Mouse (Mus musculus) liver, adult 2 months (tissue): ENCODE data around the gene Mthfd1. TPM values are rescaled to one million over a fixed set of nuclear protein-coding genes. Genes with fewer than 3 reads are reported as not detected.

Experiments used
- DNase-seq: peaks from one replicate; pipeline ENCODE4 v3.0.0-alpha.2; 2011; ENCODE audit warnings: low read depth, low spot score; ENCODE audit errors: extremely low read depth
- H3K27ac ChIP-seq: fragments of 200-500 bp; replicated peaks from 2 replicates; pipeline ENCODE4 v1.5.1; 2012; ENCODE audit warnings: low read depth, mild to moderate bottlenecking, control low read depth, inconsistent platforms, low read length; ENCODE audit not compliant: insufficient read depth
- H3K27me3 ChIP-seq: fragments of 200-500 bp; 2 replicates; pipeline ENCODE4 v1.6.1; 2012; ENCODE audit warnings: mild to moderate bottlenecking, moderate library complexity, low read length, inconsistent platforms; ENCODE audit not compliant: control insufficient read depth, insufficient read depth
- H3K36me3 ChIP-seq: fragments of 200-500 bp; 2 replicates; pipeline ENCODE4 v1.6.1; 2012; ENCODE audit warnings: low read length, inconsistent platforms; ENCODE audit not compliant: control insufficient read depth, insufficient read depth
- H3K4me1 ChIP-seq: fragments of 200-500 bp; 2 replicates; pipeline ENCODE4 v1.6.1; 2011; ENCODE audit warnings: low read length; ENCODE audit not compliant: control insufficient read depth, insufficient read depth
- H3K4me3 ChIP-seq: fragments of 200-500 bp; 2 replicates; pipeline ENCODE4 v1.5.1; 2011; ENCODE audit warnings: low read depth, mild to moderate bottlenecking, control low read depth, low read length, moderate library complexity; ENCODE audit not compliant: insufficient read depth
- H3K79me2 ChIP-seq: fragments of 200-500 bp; 2 replicates; pipeline ENCODE4 v1.6.1; 2012; ENCODE audit warnings: inconsistent platforms, mild to moderate bottlenecking, low read length, moderate library complexity; ENCODE audit not compliant: control insufficient read depth, insufficient read depth
- H3K9ac ChIP-seq: fragments of 200-500 bp; 2 replicates; pipeline ENCODE4 v1.6.1; 2012; ENCODE audit warnings: low read depth, mild to moderate bottlenecking, control low read depth, inconsistent platforms, low read length
- CTCF ChIP-seq: fragments of 200-500 bp; IDR thresholded peaks from 2 replicates; pipeline ENCODE4 v1.5.1; 2011; ENCODE audit warnings: low read depth, low read length, control low read depth
- POLR2A ChIP-seq: fragments of 200-500 bp; IDR thresholded peaks from 2 replicates; pipeline ENCODE4 v1.6.1; 2011; ENCODE audit warnings: low read length, control low read depth; ENCODE audit not compliant: insufficient read depth; ENCODE audit errors: extremely low read depth
- WGBS: fragments of 180-500 bp; shearing (Covaris S2); methylation state at CpG from one replicate; pipeline ENCODE4 v1.1.7; 2018; 5-methylcytosine and 5-hydroxymethylcytosine counted together
- polyA plus RNA-seq: library from polyadenylated mRNA; depleted of rRNA; stranded (reverse); fragments of >200 nt; gene quantifications from 2 replicates; pipeline ENCODE4 v1.2.3, GENCODE M21; 2012
- total RNA-seq: library from RNA; depleted of rRNA; stranded (reverse); fragments of >200 nt; gene quantifications from 2 replicates; pipeline ENCODE4 v1.2.3, GENCODE M21; 2014

Mthfd1 gene
- total and polyA plus RNA-seq, 2 experiments: 112 to 188 TPM

DNA sequence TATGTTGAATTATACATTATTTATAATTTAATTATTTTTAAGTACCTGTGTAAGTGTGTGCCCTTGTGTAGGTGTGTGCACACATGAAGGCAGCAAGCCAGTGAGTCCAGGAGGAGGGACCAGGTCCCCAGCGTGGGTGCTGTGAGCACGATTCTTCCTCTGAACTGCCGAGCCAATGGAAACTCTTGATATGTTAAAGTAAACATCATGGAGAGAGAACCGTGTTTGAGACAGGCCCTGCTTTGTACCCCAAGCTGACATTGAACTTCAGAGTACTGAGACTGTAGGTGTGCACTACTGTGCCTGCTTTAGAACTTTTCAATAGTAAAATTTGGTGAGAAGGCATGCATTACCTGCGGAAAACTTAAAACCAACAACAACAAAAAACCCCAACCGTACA, 16.4 kb downstream of the Mthfd1 start:
- Histone ChIP-seq H3K4me1 (peaks cover 46% of the 10 kb centered on the region), H3K4me3 (no peak overlapping the region), H3K79me2 (peaks cover 18% of the 10 kb centered on the region; the same call in 1 of the 2 replicates), H3K9ac (no peak overlapping the region; the same call in 1 of the 2 replicates), H3K27me3 (no peaks in the 10 kb centered on the region), H3K27ac (peak overlapping the region; percentile 51), H3K36me3 (no peaks in the 10 kb centered on the region; the same call in 1 of the 2 replicates)
- 30% methylated on average over 6 of the region's 6 CpGs for whole genome bisulfite sequencing
- no peak for TF ChIP-seq CTCF
- no peak for TF ChIP-seq POLR2A
- DNase-seq: peak; percentile 75

DNA sequence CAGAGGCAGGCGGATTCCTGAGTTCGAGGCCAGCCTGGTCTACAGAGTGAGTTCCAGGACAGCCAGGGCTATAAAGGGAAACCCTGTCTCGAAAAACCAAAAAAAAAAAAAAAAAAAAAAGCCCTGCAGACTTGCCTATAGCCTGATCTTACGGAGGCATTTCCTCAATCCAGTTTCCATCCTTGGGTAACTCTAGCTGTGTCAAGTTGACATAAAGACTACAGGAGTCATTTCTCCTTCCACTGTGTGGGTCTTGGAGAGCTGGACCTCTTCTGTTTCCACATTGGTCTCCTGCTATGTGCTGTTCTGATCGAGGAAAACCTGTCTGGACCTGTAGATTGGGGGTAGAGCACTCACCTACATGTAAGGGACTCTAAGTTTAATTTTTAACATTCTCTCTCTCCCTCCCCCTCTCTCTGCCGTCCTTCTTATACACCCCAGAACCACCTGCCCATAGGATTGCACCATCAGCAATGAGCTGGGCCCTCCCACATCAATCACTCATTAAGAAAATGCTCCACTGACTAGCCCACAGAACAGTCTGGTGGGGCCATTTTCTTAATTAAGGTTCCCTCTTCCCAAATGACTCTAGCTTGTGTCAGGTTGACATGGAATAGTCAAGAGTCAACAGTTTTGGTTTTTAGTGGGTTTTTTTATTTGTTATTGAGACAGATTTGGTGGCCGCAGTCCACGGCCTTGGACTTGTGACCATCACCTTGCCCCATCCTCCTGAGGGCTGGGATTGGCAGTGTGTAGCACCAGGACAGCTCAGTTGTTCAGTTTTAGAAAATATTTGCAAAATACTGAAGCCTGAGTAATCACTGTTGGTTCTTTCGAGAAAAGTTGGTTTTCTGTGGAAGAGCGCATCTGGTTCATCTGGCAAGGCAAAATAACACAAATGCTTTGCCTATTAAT, 17.8 kb downstream of the Mthfd1 start:
- Histone ChIP-seq H3K79me2 (peaks cover 10% of the 10 kb centered on the region; the same call in 1 of the 2 replicates), H3K4me1 (peaks cover 38% of the 10 kb centered on the region), H3K27ac (peak overlapping the region; percentile 93), H3K27me3 (no peaks in the 10 kb centered on the region), H3K9ac (peak overlapping the region; percentile 60), H3K4me3 (no peak overlapping the region; the same call in 1 of the 2 replicates), H3K36me3 (peaks cover 4% of the 10 kb centered on the region; the same call in 1 of the 2 replicates)
- DNase-seq: peak; percentile 94
- 31% methylated on average over 10 of the region's 10 CpGs for WGBS
- TF ChIP-seq POLR2A (no peak), CTCF (no peak)

DNA sequence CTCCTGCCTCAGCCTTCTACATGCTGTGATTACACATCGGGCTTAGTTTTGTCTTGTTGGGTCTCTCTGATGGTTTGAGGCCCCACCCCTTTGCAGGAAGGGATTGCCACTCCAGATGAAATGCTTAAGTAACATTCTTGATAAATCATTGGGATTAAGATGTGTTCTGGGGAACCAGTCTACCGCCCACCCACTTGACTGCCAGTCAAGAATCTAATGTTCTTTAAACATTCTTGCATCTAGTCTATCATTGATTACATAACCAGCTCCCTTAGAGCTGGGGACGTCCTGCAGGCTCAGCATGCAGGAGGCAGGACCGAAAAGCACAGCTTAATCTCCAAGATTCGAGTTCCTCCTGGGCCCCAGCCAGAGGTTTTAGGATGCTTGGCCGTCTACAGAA, 23.1 kb downstream of the Mthfd1 start:
- H3K4me3 ChIP-seq: no peak overlapping the region
- peaks cover 3% of the 10 kb centered on the region; the same call in 1 of the 2 replicates for H3K79me2 ChIP-seq
- H3K9ac ChIP-seq: no peak overlapping the region
- DNase-seq: no peak
- H3K27me3 ChIP-seq: no peaks in the 10 kb centered on the region
- WGBS: 48% methylated on average over 6 of the region's 6 CpGs
- H3K36me3 ChIP-seq: peaks cover 27% of the 10 kb centered on the region
- peaks cover 31% of the 10 kb centered on the region for H3K4me1 ChIP-seq
- TF ChIP-seq POLR2A (no peak), CTCF (no peak)
- no peak overlapping the region for H3K27ac ChIP-seq

- peaks cover 49% of the 10 kb centered on the region for H3K36me3 ChIP-seq
- WGBS: 53% methylated on average over 9 of the region's 9 CpGs
- peak; percentile 82 for DNase-seq
Observed at GRCm38 (mm10) chr12:76280556-76280955, 25.5 kb downstream of the Mthfd1 start.

DNA sequence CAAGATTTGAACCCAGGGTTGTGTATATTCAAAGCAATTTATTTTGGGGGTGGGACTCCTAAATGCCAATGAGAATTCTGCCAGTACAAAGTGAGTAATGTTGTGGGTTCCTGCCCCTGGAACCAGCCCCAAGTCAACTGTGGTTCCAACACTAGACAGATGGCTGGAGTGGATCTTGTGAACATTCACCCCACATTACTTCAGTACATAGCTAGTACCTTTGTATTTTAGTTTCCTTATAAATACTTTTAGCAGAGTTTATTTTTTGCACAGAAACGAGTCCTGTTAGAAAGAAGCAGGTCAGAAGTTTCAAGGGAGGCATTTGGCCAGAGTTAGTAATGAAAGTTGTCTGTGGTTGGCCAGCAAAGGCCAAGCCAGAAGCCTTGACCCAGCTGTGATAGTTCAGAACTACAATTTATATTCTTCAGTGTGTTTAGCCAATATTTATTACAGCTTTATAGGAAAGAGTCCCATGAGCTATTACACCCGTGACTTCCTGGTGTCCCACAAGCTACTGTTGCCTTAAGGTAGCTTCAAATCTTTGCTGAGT, 26.1 kb downstream of the Mthfd1 start:
- no peaks in the 10 kb centered on the region for H3K27me3 ChIP-seq
- TF ChIP-seq CTCF (no peak), POLR2A (no peak)
- peaks cover 3% of the 10 kb centered on the region; the same call in 1 of the 2 replicates for H3K79me2 ChIP-seq
- H3K4me3 ChIP-seq: no peak overlapping the region
- H3K4me1 ChIP-seq: peaks cover 21% of the 10 kb centered on the region
- DNase-seq: peak; percentile 69
- H3K9ac ChIP-seq: no peak overlapping the region
- peak overlapping the region; percentile 41 for H3K27ac ChIP-seq
- WGBS: 19% methylated on average over 2 of the region's 2 CpGs
- peaks cover 52% of the 10 kb centered on the region for H3K36me3 ChIP-seq

More at GRCm38 (mm10) chr12:76280556-76280955, 25.5 kb downstream of the Mthfd1 start:
- no peak overlapping the region for H3K9ac ChIP-seq
- TF ChIP-seq POLR2A (no peak), CTCF (no peak)
- H3K27ac ChIP-seq: peak overlapping the region; percentile 41
- peaks cover 21% of the 10 kb centered on the region for H3K4me1 ChIP-seq
- H3K4me3 ChIP-seq: no peak overlapping the region
- H3K79me2 ChIP-seq: peaks cover 3% of the 10 kb centered on the region; the same call in 1 of the 2 replicates
- H3K27me3 ChIP-seq: no peaks in the 10 kb centered on the region

DNA sequence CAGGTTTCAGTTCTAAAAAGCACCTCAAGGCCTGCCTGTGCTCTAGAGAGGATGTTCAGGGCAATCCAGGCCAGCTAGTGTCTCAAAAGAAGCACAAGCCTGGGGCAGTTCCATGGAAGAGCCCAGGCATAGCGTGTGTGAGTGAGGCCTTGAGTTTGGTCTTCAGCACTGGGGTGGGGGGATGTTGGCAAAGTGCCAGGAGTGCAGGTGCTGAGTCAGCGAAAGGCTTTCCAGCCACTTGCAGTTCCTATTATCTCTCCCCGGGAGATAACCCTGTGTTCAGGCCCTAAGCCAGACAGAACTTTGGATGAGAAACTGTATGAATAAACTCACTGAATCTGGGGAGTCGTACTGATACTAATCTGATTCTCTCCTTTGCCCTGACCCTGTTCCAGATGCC, 27.0 kb downstream of the Mthfd1 start:
- Histone ChIP-seq H3K9ac (no peak overlapping the region), H3K79me2 (peaks cover 3% of the 10 kb centered on the region; the same call in 1 of the 2 replicates), H3K27me3 (no peaks in the 10 kb centered on the region), H3K4me1 (peaks cover 21% of the 10 kb centered on the region), H3K4me3 (no peak overlapping the region), H3K36me3 (peaks cover 48% of the 10 kb centered on the region), H3K27ac (peak overlapping the region; percentile 1)
- TF ChIP-seq POLR2A (no peak), CTCF (no peak)
- whole genome bisulfite sequencing: 8% methylated on average over 4 of the region's 4 CpGs
- peak; percentile 82 for DNase-seq
